Mouse (Mus musculus) splenic B cell, adult 2 months (primary cell): Measurements from ENCODE around the gene Scly.

Source experiments
- DNase-seq: peaks from one replicate; pipeline ENCODE4 v3.0.0-alpha.2; 2011; ENCODE audit warnings: low read depth, low spot score
- H3K27me3 ChIP-seq: 2 replicates; pipeline ENCODE4 v1.6.1; 2012; ENCODE audit warnings: mild to moderate bottlenecking, low read length, moderate library complexity, mixed read lengths; ENCODE audit not compliant: control insufficient read depth, poor library complexity, insufficient read depth, severe bottlenecking
- H3K36me3 ChIP-seq: 2 replicates; pipeline ENCODE4 v1.6.1; 2012; ENCODE audit warnings: mild to moderate bottlenecking, low read length, moderate library complexity, mixed read lengths; ENCODE audit not compliant: control insufficient read depth, poor library complexity, insufficient read depth, severe bottlenecking

Scly gene

GRCm38 (mm10) chr1:91364822-91365644 is 66.9 kb downstream of the Scly start:
- no peaks in the 10 kb centered on the region for H3K36me3 ChIP-seq
- H3K27me3 ChIP-seq: no peaks in the 10 kb centered on the region
- DNase-seq: no peak

GRCm38 (mm10) chr1:91365816-91366214 is 67.7 kb downstream of the Scly start:
- H3K27me3 ChIP-seq: no peaks in the 10 kb centered on the region
- no peak for DNase-seq
- H3K36me3 ChIP-seq: no peaks in the 10 kb centered on the region

GRCm38 (mm10) chr1:91366215-91367108 is 68.3 kb downstream of the Scly start, which contains the start of gene Erfe:
Gene Erfe (plus strand): TSS chr1:91366430.
- Histone ChIP-seq H3K27me3 (no peaks in the 10 kb centered on the region), H3K36me3 (no peaks in the 10 kb centered on the region)
- peak; percentile 80 for DNase-seq

- Histone ChIP-seq H3K36me3 (no peaks in the 10 kb centered on the region; the same call in 1 of the 2 replicates), H3K27me3 (no peaks in the 10 kb centered on the region)
- no peak for DNase-seq
Measured at GRCm38 (mm10) chr1:91367295-91367694, 69.2 kb downstream of the Scly start.

GRCm38 (mm10) chr1:91369408-91369807 is 71.3 kb downstream of the Scly start:
- DNase-seq: no peak
- no peaks in the 10 kb centered on the region for H3K27me3 ChIP-seq
- H3K36me3 ChIP-seq: peaks cover 2% of the 10 kb centered on the region; the same call in 1 of the 2 replicates

- DNase-seq: no peak
- H3K27me3 ChIP-seq: no peaks in the 10 kb centered on the region
- peaks cover 2% of the 10 kb centered on the region for H3K36me3 ChIP-seq
Measured at GRCm38 (mm10) chr1:91370055-91370454, 71.9 kb downstream of the Scly start.
